Mouse (Mus musculus) lung, adult 18-20 months (tissue): ENCODE results near the gene Gstcd.

ENCODE experiments used
- DNase-seq, 2 experiments: peaks; one replicate each; pipeline ENCODE4 v3.0.0; 2022; ENCODE audit warnings: mixed read lengths in 2 of 2

Gene Gstcd

DNA sequence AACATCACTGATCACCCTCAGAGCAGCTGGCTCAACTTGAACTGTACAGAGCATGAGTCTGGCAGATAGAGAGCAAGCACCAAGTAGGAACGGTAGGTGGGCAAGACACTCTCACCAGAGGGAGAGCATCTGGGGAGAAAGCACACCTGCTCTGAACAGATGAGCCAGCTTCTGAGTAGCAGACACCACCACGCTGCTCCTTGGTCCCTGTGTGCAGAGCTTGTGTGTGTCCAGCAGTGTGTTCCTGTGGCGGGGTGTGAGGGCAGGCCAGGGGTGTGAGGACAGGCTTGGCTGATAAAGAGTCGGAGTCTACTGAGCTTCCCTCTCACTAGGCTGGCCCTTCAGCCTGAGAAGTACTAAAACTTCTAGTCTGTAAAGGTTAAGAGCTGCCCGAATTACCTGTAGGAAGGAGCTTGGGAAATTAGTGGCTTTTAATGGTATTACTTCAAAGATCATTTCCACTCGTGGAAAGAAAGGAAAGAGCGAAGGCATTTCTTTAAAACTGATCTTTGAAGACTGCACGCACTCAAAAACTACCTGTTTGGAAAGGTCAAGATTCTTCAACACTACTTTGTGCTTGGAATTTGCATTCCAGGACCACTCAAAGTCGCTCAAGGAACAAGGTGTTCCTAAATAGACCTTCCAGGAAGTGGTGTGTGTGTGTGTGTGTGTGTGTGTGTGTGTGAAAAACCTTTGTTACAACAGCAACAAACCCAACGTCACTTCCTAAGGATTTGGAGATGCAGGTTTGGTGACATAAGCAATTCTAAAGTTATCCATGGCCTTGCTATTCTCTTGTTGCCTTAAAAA, 151.4 kb downstream of the Gstcd start:
- DNase-seq: peak; percentile 20 to 55

DNA sequence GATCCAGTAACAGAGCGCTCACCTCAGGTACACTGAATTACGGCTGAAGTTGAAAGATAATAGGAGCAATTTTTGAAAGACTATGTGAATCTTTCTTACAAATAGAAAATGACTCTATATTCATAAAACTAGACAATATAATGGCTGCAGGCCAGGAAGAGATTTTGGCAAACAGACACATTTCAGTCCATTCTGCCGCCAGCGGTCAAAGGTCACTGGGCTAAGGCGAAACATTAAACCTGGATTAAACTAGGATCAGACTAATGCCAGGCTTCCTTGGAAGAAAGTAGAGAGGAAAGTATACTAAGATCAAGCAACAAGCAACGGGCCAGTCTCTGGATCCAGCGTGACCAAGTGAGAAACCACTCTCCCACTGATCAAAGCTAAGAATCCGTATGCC, 152.8 kb downstream of the Gstcd start:
- no peak for DNase-seq

DNA sequence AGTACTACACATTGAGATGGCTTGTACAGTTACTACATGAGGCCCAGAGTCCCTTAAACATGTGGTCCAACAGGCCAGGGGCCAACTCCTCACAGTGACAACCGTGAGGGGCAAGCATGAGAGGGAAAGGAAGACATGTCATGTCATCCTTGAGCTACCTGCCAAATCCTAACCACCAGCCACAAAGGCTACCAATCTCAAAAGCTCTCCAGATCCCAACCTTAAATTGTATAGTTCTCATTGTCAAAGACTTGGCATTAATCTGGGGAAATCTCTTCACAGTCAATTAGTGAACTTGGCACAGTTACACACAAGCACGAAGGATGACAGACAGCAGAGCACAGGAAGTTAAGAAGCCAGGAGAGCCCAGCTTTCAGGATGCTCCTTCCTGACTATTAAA, 157.2 kb downstream of the Gstcd start:
- DNase-seq: no peak
